Comparison of ENCODE assay signal across 8 mouse cellular contexts in genomic region chr14:122490441-122491328, GRCm38 (mm10). TPM values are rescaled to one million over a fixed set of nuclear protein-coding genes. Genes with fewer than 3 reads are reported as not detected.
DNase-seq lines count a peak whose midpoint lies in the region; ATAC-seq and TF ChIP-seq lines count a peak whose summit lies in the region.

Gene Gm10837, plus strand, starts transcription at chr14:122490586.

- peaks cover 8% of the 10 kb centered on the region for H3K4me1 ChIP-seq in megakaryocyte, embryonic 14.5 days
- peaks cover 5% of the 10 kb centered on the region for H3K4me1 ChIP-seq in intestine, embryonic 15.5 days (replicated peaks)
- H3K4me1 ChIP-seq in neural tube, embryonic 13.5 days (replicated peaks) = peaks cover 7% of the 10 kb centered on the region

- H3K4me3 ChIP-seq in megakaryocyte, embryonic 14.5 days (replicated peaks) = peak within 1 kb of the TSS; percentile 29
- peak within 1 kb of the TSS; percentile 19; the same call in 1 of the 2 replicates for H3K4me3 ChIP-seq in intestine, embryonic 15.5 days (replicated peaks)
- H3K4me3 ChIP-seq in neural tube, embryonic 13.5 days = peak within 1 kb of the TSS; percentile 34
- H3K4me3 ChIP-seq in gastrocnemius, adult 2 months = no peak within 1 kb of the TSS

- no peak within 1 kb of the TSS for H3K9ac ChIP-seq in intestine, embryonic 15.5 days
- peak within 1 kb of the TSS; percentile 60 for H3K9ac ChIP-seq in neural tube, embryonic 13.5 days

- no peak within 1 kb of the TSS for H3K27ac ChIP-seq in intestine, embryonic 15.5 days
- H3K27ac ChIP-seq in neural tube, embryonic 13.5 days (replicated peaks) = peak within 1 kb of the TSS; percentile 74
- no peak within 1 kb of the TSS for H3K27ac ChIP-seq in gastrocnemius, adult 2 months

- peaks cover 79% of the 10 kb centered on the region for H3K27me3 ChIP-seq in megakaryocyte, embryonic 14.5 days (replicated peaks)
- H3K27me3 ChIP-seq in intestine, embryonic 15.5 days (replicated peaks) = peaks cover 54% of the 10 kb centered on the region
- H3K27me3 ChIP-seq in neural tube, embryonic 13.5 days = peaks cover 63% of the 10 kb centered on the region

- DNase-seq in embryo, embryonic 9.5 days (ENCODE audit: extremely low spot score) = peak; percentile 57
- no peak for DNase-seq in gastrocnemius, adult 8-10 months (ENCODE audit: low spot score in 2 of 2)
- DNase-seq in gastrocnemius, adult 2 months = no peak
- DNase-seq in ovary, adult 18-20 months (ENCODE audit: low spot score) = no peak

- TF ChIP-seq CTCF in gastrocnemius, adult 2 months (IDR thresholded peaks at IDR 0.05) = no peak

- no peaks in the 10 kb centered on the region for H3K36me3 ChIP-seq in megakaryocyte, embryonic 14.5 days (replicated peaks; ENCODE audit: low read length)
- H3K36me3 ChIP-seq in intestine, embryonic 15.5 days = no peaks in the 10 kb centered on the region
- no peaks in the 10 kb centered on the region for H3K36me3 ChIP-seq in neural tube, embryonic 13.5 days

- ATAC-seq in megakaryocyte, adult 5-6 weeks (ENCODE audit: poor library complexity, severe bottlenecking) = no peak
- peak; percentile 47 for ATAC-seq in intestine, embryonic 15.5 days
- peak; percentile 83 for ATAC-seq in neural tube, embryonic 13.5 days (ENCODE audit: low read depth)

- H3K9me3 ChIP-seq in megakaryocyte, embryonic 14.5 days = peaks cover 21% of the 10 kb centered on the region
- H3K9me3 ChIP-seq in intestine, embryonic 15.5 days = no peaks in the 10 kb centered on the region
- peaks cover 8% of the 10 kb centered on the region; the same call in 1 of the 2 replicates for H3K9me3 ChIP-seq in neural tube, embryonic 13.5 days

- WGBS in intestine, embryonic 15.5 days = 1% methylated on average over 51 of the region's 51 CpGs
- WGBS in neural tube, embryonic 13.5 days = 1% methylated on average over 44 of the region's 51 CpGs

- intact Hi-C loops in gastrocnemius, adult 2 months (cut with DNase I) = no loop called here

- peak within 1 kb of the TSS; percentile 46 for H3K4me2 ChIP-seq in intestine, embryonic 15.5 days (replicated peaks)
- H3K4me2 ChIP-seq in neural tube, embryonic 13.5 days = peak within 1 kb of the TSS; percentile 51

RNA-seq across cellular contexts. Expression of gene Gm10837, which starts in this region (rescaled TPM):
- polyA plus RNA-seq in megakaryocyte, embryonic 14.5 days (2012; ENCODE audit: insufficient read depth, low replicate concordance) = not detected in 2 replicates
- not detected in 2 replicates for total RNA-seq in megakaryocyte, adult 5-6 weeks (2015)
- not detected in 2 replicates for total RNA-seq in megakaryocyte, adult 5-6 weeks (2017)
- polyA plus RNA-seq in intestine, embryonic 15.5 days (2015; fragmentation: Nextera tagmentation; extraction: Ambion mirVana) = not detected in 2 replicates
- 0.19 and 0.29 TPM in 2 replicates for polyA plus RNA-seq in neural tube, embryonic 13.5 days (2015; fragmentation: Nextera tagmentation; extraction: Ambion mirVana)
- not detected for total RNA-seq in gastrocnemius, adult 8-10 months (2022)
- total RNA-seq in gastrocnemius, adult 2 months (2021) = not detected

Comparison
In these comparisons a context has a peak if more than half of its experiments do, and no peak if none do; other contexts are left out.
1. Peak in ATAC-seq, H3K4me3 ChIP-seq and H3K4me2 ChIP-seq in intestine, embryonic 15.5 days; RNA of the gene not detected or under 1 TPM.
2. Peak in ATAC-seq, H3K4me3 ChIP-seq, H3K27ac ChIP-seq, H3K9ac ChIP-seq and H3K4me2 ChIP-seq in neural tube, embryonic 13.5 days; RNA of the gene not detected or under 1 TPM.